Mouse (Mus musculus): ENCODE measurements at regions not wholly inside any gene's neighbourhood (a gene's known extent, or its start where the extent isn't known, plus 50 kb on each side); places are given as distances from the start of the nearest gene placed in this dataset.
A peak's percentile ranks its signal among the peaks of the same experiment; 100 is the strongest.

- Histone ChIP-seq H3K9ac (no peak overlapping the region), H3K9me3 (no peaks in the 10 kb centered on the region), H3K36me3 (no peaks in the 10 kb centered on the region), H3K4me1 (no peaks in the 10 kb centered on the region), H3K27me3 (no peaks in the 10 kb centered on the region), H3K4me3 (no peak overlapping the region), H3K27ac (no peak overlapping the region), H3K4me2 (no peak overlapping the region)
- ATAC-seq (ENCODE audit: borderline replicate concordance, extremely low read depth, low FRiP score, low TSS enrichment), result no peak
- WGBS, result 87% methylated on average over 9 of the region's 9 CpGs
Observed at GRCm38 (mm10) chr9:103813791-103814190, 52.2 kb upstream of the Tmem108 start.

GRCm38 (mm10) chr9:103818998-103819397, 57.4 kb upstream of the Tmem108 start:
- no peaks in the 10 kb centered on the region for H3K4me1 ChIP-seq
- H3K27ac ChIP-seq, result no peak overlapping the region
- no peak overlapping the region for H3K4me2 ChIP-seq
- ATAC-seq (ENCODE audit: borderline replicate concordance, extremely low read depth, low FRiP score, low TSS enrichment), result no peak
- H3K9ac ChIP-seq, result no peak overlapping the region
- H3K36me3 ChIP-seq, result no peaks in the 10 kb centered on the region
- no peak overlapping the region for H3K4me3 ChIP-seq
- WGBS, result 76% methylated on average over 2 of the region's 2 CpGs
- no peaks in the 10 kb centered on the region for H3K9me3 ChIP-seq
- H3K27me3 ChIP-seq, result no peaks in the 10 kb centered on the region

GRCm38 (mm10) chr9:103821632-103822031, 60.0 kb upstream of the Tmem108 start:
- Histone ChIP-seq H3K4me3 (no peak overlapping the region), H3K4me2 (no peak overlapping the region), H3K9me3 (no peaks in the 10 kb centered on the region), H3K36me3 (no peaks in the 10 kb centered on the region), H3K27ac (no peak overlapping the region), H3K4me1 (no peaks in the 10 kb centered on the region), H3K9ac (no peak overlapping the region), H3K27me3 (no peaks in the 10 kb centered on the region)
- ATAC-seq (ENCODE audit: borderline replicate concordance, extremely low read depth, low FRiP score, low TSS enrichment), result no peak
- WGBS, result 73% methylated on average over 3 of the region's 3 CpGs

- Histone ChIP-seq H3K9ac (no peak overlapping the region), H3K4me2 (no peak overlapping the region), H3K4me1 (no peaks in the 10 kb centered on the region), H3K27me3 (no peaks in the 10 kb centered on the region), H3K4me3 (no peak overlapping the region), H3K27ac (no peak overlapping the region), H3K36me3 (no peaks in the 10 kb centered on the region), H3K9me3 (no peaks in the 10 kb centered on the region)
- WGBS, result 64% methylated on average over 3 of the region's 3 CpGs
- ATAC-seq (ENCODE audit: borderline replicate concordance, extremely low read depth, low FRiP score, low TSS enrichment), result no peak
Observed at GRCm38 (mm10) chr9:103823491-103823890, 61.9 kb upstream of the Tmem108 start.

- Histone ChIP-seq H3K36me3 (no peaks in the 10 kb centered on the region), H3K27ac (no peak overlapping the region), H3K4me3 (no peak overlapping the region), H3K9ac (no peak overlapping the region), H3K4me2 (no peak overlapping the region), H3K27me3 (no peaks in the 10 kb centered on the region), H3K9me3 (no peaks in the 10 kb centered on the region), H3K4me1 (no peaks in the 10 kb centered on the region)
- ATAC-seq (ENCODE audit: borderline replicate concordance, extremely low read depth, low FRiP score, low TSS enrichment), result no peak
- 72% methylated on average over 3 of the region's 3 CpGs for whole genome bisulfite sequencing
Observed at GRCm38 (mm10) chr9:103841199-103841598, 79.6 kb upstream of the Tmem108 start.

- no peak overlapping the region for H3K27ac ChIP-seq
- WGBS, result 56% methylated on average over 8 of the region's 8 CpGs
- no peaks in the 10 kb centered on the region for H3K9me3 ChIP-seq
- no peak overlapping the region for H3K4me3 ChIP-seq
- ATAC-seq (ENCODE audit: borderline replicate concordance, extremely low read depth, low FRiP score, low TSS enrichment), result no peak
- H3K4me2 ChIP-seq, result no peak overlapping the region
- no peaks in the 10 kb centered on the region for H3K36me3 ChIP-seq
- H3K9ac ChIP-seq, result no peak overlapping the region
- H3K4me1 ChIP-seq, result 0 out of 2 replicates have a peak, but pooled peaks cover 3% of the 10 kb centered on the region
- no peaks in the 10 kb centered on the region for H3K27me3 ChIP-seq
Observed at GRCm38 (mm10) chr9:103843836-103844235, 82.2 kb upstream of the Tmem108 start.

- H3K36me3 ChIP-seq, result no peaks in the 10 kb centered on the region
- no peak overlapping the region for H3K9ac ChIP-seq
- 65% methylated on average over 6 of the region's 6 CpGs for WGBS
- no peak overlapping the region for H3K27ac ChIP-seq
- 0 out of 2 replicates have a peak, but pooled peaks cover 3% of the 10 kb centered on the region for H3K4me1 ChIP-seq
- H3K9me3 ChIP-seq, result no peaks in the 10 kb centered on the region
- no peak for ATAC-seq (ENCODE audit: borderline replicate concordance, extremely low read depth, low FRiP score, low TSS enrichment)
- no peak overlapping the region for H3K4me3 ChIP-seq
- no peak overlapping the region for H3K4me2 ChIP-seq
- no peaks in the 10 kb centered on the region for H3K27me3 ChIP-seq
Observed at GRCm38 (mm10) chr9:103845916-103846457, 84.3 kb upstream of the Tmem108 start.

GRCm38 (mm10) chr9:103847931-103848330, 86.3 kb upstream of the Tmem108 start:
- ATAC-seq (ENCODE audit: borderline replicate concordance, extremely low read depth, low FRiP score, low TSS enrichment), result no peak
- H3K27ac ChIP-seq, result no peak overlapping the region
- no peak overlapping the region for H3K9ac ChIP-seq
- H3K9me3 ChIP-seq, result 0 out of 2 replicates have a peak, but pooled peaks cover 2% of the 10 kb centered on the region
- 0 out of 2 replicates have a peak, but pooled peaks cover 3% of the 10 kb centered on the region for H3K4me1 ChIP-seq
- H3K27me3 ChIP-seq, result no peaks in the 10 kb centered on the region
- 45% methylated on average over 7 of the region's 7 CpGs for WGBS
- H3K4me2 ChIP-seq, result no peak overlapping the region
- H3K4me3 ChIP-seq, result no peak overlapping the region
- H3K36me3 ChIP-seq, result no peaks in the 10 kb centered on the region

GRCm38 (mm10) chr9:103849079-103849478, 87.4 kb upstream of the Tmem108 start:
- ATAC-seq (ENCODE audit: borderline replicate concordance, extremely low read depth, low FRiP score, low TSS enrichment), result no peak
- WGBS, result 65% methylated on average over 3 of the region's 3 CpGs

GRCm38 (mm10) chr9:103852691-103853090, 91.1 kb upstream of the Tmem108 start:
- Histone ChIP-seq H3K36me3 (no peaks in the 10 kb centered on the region), H3K9ac (no peak overlapping the region), H3K4me1 (no peaks in the 10 kb centered on the region), H3K4me2 (no peak overlapping the region), H3K27ac (no peak overlapping the region), H3K27me3 (no peaks in the 10 kb centered on the region), H3K9me3 (0 out of 2 replicates have a peak, but pooled peaks cover 7% of the 10 kb centered on the region), H3K4me3 (no peak overlapping the region)
- ATAC-seq (ENCODE audit: borderline replicate concordance, extremely low read depth, low FRiP score, low TSS enrichment), result no peak
- WGBS, result 64% methylated on average over 2 of the region's 2 CpGs

More at GRCm38 (mm10) chr9:103849079-103849478, 87.4 kb upstream of the Tmem108 start:
- Histone ChIP-seq H3K27me3 (no peaks in the 10 kb centered on the region), H3K4me2 (no peak overlapping the region), H3K27ac (no peak overlapping the region), H3K4me1 (0 out of 2 replicates have a peak, but pooled peaks cover 3% of the 10 kb centered on the region), H3K36me3 (no peaks in the 10 kb centered on the region), H3K9me3 (0 out of 2 replicates have a peak, but pooled peaks cover 7% of the 10 kb centered on the region), H3K9ac (no peak overlapping the region), H3K4me3 (no peak overlapping the region)

GRCm38 (mm10) chr9:103860658-103861377, 99.2 kb upstream of the Tmem108 start:
- Histone ChIP-seq H3K27me3 (no peaks in the 10 kb centered on the region), H3K9ac (no peak overlapping the region), H3K9me3 (no peaks in the 10 kb centered on the region), H3K4me2 (peak overlapping the region; percentile 21; the same call in 1 of the 2 replicates), H3K27ac (peak overlapping the region; percentile 90), H3K4me3 (no peak overlapping the region), H3K4me1 (no peaks in the 10 kb centered on the region), H3K36me3 (no peaks in the 10 kb centered on the region)
- 29% methylated on average over 12 of the region's 12 CpGs for WGBS
- ATAC-seq (ENCODE audit: borderline replicate concordance, extremely low read depth, low FRiP score, low TSS enrichment), result peak; percentile 78; the same call in 1 of the 2 replicates

GRCm38 (mm10) chr9:103862493-103862892, 100.9 kb upstream of the Tmem108 start:
- Histone ChIP-seq H3K9ac (no peak overlapping the region), H3K4me1 (no peaks in the 10 kb centered on the region), H3K4me2 (no peak overlapping the region), H3K4me3 (no peak overlapping the region), H3K27ac (no peak overlapping the region), H3K36me3 (no peaks in the 10 kb centered on the region), H3K9me3 (no peaks in the 10 kb centered on the region), H3K27me3 (no peaks in the 10 kb centered on the region)
- ATAC-seq (ENCODE audit: borderline replicate concordance, extremely low read depth, low FRiP score, low TSS enrichment), result no peak
- WGBS, result 74% methylated on average over 7 of the region's 7 CpGs

All from lung, embryonic 15.5 days (tissue).